Mouse (Mus musculus) lung, postnatal 14 days (tissue): Measurements from ENCODE around the gene Agr3.

ENCODE experiments used
- DNase-seq: peaks from one replicate; pipeline ENCODE4 v3.0.0; 2021

Agr3 gene

DNA sequence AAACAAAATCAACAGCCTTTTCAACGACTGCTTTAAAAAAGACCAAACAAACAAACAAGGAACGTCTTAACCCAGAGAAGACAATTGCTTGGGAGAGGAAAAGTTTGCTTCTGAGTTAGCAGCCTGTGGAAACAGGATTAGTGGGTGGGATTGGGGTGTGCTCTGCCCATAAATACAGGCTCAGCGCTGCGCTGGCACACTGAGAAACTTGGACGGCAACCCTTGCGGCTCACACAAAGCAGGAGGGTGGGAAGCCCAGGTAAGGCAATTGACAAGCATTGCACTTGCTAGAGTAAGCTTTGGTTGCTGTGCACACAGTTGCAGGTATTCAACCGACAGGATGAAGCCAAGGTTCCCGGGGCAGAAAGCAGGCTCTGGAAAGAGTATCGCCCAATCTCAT lies 67.3 kb downstream of the Agr3 start, which contains the start of gene Agr2:
Gene Agr2 (plus strand): TSS at position 197 of the 400 bp plus-strand sequence.
- no peak for DNase-seq

DNA sequence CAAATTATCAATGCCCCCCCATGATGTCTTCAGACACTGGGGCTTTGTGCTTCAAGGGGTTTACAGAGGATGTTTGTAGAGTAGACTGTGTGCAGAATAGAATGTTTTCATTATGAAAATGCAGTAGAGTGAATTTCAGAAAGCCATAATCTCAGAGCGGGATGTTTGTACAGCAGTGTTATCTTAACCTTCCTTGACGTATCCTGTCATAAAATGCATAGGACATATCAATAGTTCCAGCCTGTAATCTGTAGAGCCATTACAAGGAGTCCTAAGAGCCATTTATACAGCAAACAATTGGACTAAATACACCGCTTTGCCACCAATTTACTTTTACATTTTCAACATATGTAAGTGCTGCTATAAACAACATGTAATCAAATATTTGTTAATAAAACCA lies 68.2 kb downstream of the Agr3 start:
- no peak for DNase-seq

- no peak for DNase-seq
These were observed 68.7 kb downstream of the Agr3 start for GRCm38 (mm10) chr12:35994098-35994497.

- DNase-seq = peak; percentile 63
These were observed 70.4 kb downstream of the Agr3 start for GRCm38 (mm10) chr12:35995799-35996198.
